Mouse (Mus musculus) ES-E14 (cell line): ENCODE data around the gene Pcsk7. TPM values are rescaled to one million over a fixed set of nuclear protein-coding genes. Genes with fewer than 3 reads are reported as not detected.

Source experiments
- DNase-seq: peaks from one replicate; pipeline ENCODE4 v3.0.0-alpha.2; 2013; ENCODE audit warnings: low read depth, low spot score
- H3K27ac ChIP-seq: 2 replicates; pipeline ENCODE4 v1.5.1; 2012; ENCODE audit warnings: low read depth, mild to moderate bottlenecking, low read length, moderate library complexity, mixed read lengths; ENCODE audit not compliant: poor library complexity, insufficient read depth, severe bottlenecking
- H3K36me3 ChIP-seq: 2 replicates; pipeline ENCODE4 v1.6.1; 2012; ENCODE audit warnings: mild to moderate bottlenecking, low read length, moderate library complexity, mixed read lengths; ENCODE audit not compliant: control insufficient read depth, poor library complexity, insufficient read depth, severe bottlenecking
- H3K4me1 ChIP-seq, 2 experiments: fragments of 150-350 bp in 1 of 2; sonication (generic) in 1 of 2; 2 replicates each; pipeline ENCODE4 v1.6.1; 2012; ENCODE audit warnings: low read length in 2 of 2, mild to moderate bottlenecking in 1 of 2, mixed read lengths in 1 of 2; ENCODE audit not compliant: control insufficient read depth in 2 of 2, insufficient read depth in 2 of 2, poor library complexity in 1 of 2
- H3K4me3 ChIP-seq, 2 experiments: fragments of 150-350 bp in 1 of 2; sonication (generic) in 1 of 2; 2 replicates each; pipeline ENCODE4 v1.5.1; 2012; ENCODE audit warnings: low read length in 2 of 2, low read depth in 1 of 2, mild to moderate bottlenecking in 1 of 2, mixed read lengths in 1 of 2; ENCODE audit not compliant: insufficient read depth in 1 of 2, poor library complexity in 1 of 2, severe bottlenecking in 1 of 2
- H3K9ac ChIP-seq: 2 replicates; pipeline ENCODE4 v1.6.1; 2012; ENCODE audit warnings: low read depth, mild to moderate bottlenecking, low read length, mixed read lengths; ENCODE audit not compliant: poor library complexity, insufficient read depth, severe bottlenecking
- H3K9me3 ChIP-seq: fragments of 150-350 bp; sonication (generic); 2 replicates; pipeline ENCODE4 v1.6.1; 2012; ENCODE audit warnings: low read depth, mild to moderate bottlenecking, low read length; ENCODE audit not compliant: control insufficient read depth, insufficient read depth
- CHD2 ChIP-seq: IDR thresholded peaks from 2 replicates; pipeline ENCODE4 v1.6.1; 2014; ENCODE audit warnings: mild to moderate bottlenecking, low read depth, low read length, inconsistent platforms
- HCFC1 ChIP-seq: IDR thresholded peaks from 2 replicates; pipeline ENCODE4 v1.6.1; 2012; ENCODE audit warnings: low read length, inconsistent platforms, borderline replicate concordance; ENCODE audit not compliant: insufficient read depth
- MAFK ChIP-seq: IDR thresholded peaks from 2 replicates; pipeline ENCODE4 v1.6.1; 2014; ENCODE audit warnings: mild to moderate bottlenecking, low read depth, low read length, inconsistent platforms; ENCODE audit not compliant: insufficient read depth
- ZC3H11A ChIP-seq: IDR thresholded peaks from 2 replicates; pipeline ENCODE4 v1.6.1; 2012; ENCODE audit warnings: low read depth, mild to moderate bottlenecking, inconsistent platforms, low read length, borderline replicate concordance
- ZNF384 ChIP-seq: IDR thresholded peaks from 2 replicates; pipeline ENCODE4 v1.6.1; 2012; ENCODE audit warnings: low read depth, low read length, inconsistent platforms
- in situ Hi-C, 2 experiments: fragments of 600-800 bp; cut with MboI; formaldehyde crosslinking; loops; one replicate each; pipeline ENCODE4 v1.15.1; 2025; ENCODE audit warnings: low sequenced_read_pairs in 2 of 2, inconsistent platforms in 1 of 2; ENCODE audit not compliant: unreplicated experiment in 2 of 2
- total RNA-seq: library from RNA; depleted of rRNA; stranded (reverse); fragments of 300-350 nt; gene quantifications from 2 replicates; pipeline ENCODE4 v1.2.3, GENCODE M21; 2012

Pcsk7 gene
- total RNA-seq, 1 experiment, result 21.3 TPM

DNA sequence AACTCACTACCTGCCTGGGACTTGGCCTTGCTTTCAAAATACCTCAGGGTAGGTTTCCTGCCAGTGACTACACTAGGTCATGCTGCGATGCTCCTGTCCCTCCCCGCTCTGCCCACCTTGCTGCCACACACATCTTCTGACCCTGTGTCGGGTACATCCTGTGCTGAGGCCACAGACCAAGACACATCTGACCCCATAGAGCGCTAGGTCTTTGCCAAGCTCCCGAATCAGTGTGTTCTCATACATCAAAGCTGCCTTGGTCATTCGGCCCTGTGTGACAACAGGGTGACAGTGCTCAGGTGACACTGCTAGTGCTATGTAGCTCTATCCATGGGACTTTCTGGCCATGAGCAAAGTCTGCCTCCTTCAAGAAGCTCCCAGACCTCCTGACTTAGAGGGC, 33.5 kb downstream of the Pcsk7 start:
- no peak overlapping the region for H3K27ac ChIP-seq
- H3K4me1 ChIP-seq, result peaks cover 1 to 28% of the 10 kb centered on the region in 2 experiments; a peak in 3 of 4 replicates
- H3K4me3 ChIP-seq, result no peak overlapping the region
- no peak overlapping the region for H3K9ac ChIP-seq
- in situ Hi-C loops, result no loop called here
- no peaks in the 10 kb centered on the region for H3K9me3 ChIP-seq
- H3K36me3 ChIP-seq, result peaks cover 34% of the 10 kb centered on the region
- DNase-seq, result no peak
- no peak for TF ChIP-seq CHD2
- no peak for TF ChIP-seq MAFK
- no peak for TF ChIP-seq ZC3H11A
- TF ChIP-seq HCFC1, result no peak
- no peak for TF ChIP-seq ZNF384

DNA sequence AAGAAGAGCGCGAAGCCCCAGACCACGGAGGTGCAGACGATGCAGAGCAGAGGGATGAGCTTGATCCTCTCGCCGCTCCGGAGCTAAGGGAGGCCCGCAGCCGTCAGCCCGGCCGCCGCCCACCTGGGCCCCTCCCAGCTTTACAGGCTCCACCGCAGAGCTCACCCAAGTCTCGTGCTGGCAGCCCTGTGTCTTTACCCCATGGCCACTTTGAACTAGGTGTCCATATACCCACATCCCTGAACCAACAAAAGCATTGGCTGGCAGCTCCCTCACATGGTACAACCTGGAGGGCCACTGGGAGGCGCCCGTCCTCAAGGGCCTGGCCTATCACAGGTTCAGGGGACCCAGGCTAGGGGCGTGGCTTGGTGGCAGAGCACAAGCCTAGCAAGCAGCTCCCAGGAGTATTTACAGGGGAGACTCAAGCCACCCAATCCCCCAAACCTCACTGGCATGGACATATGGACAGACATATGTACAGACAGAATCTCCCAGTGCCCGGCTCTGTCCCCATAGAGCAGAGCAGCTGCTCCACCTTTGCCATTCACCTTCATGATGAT, 35.1 kb downstream of the Pcsk7 start:
- Histone ChIP-seq H3K4me1 (peaks cover 0 to 22% of the 10 kb centered on the region in 2 experiments; a peak in 3 of 4 replicates), H3K27ac (no peak overlapping the region), H3K9ac (no peak overlapping the region), H3K4me3 (peak overlapping the region; percentile 29 to 34; a peak in 2 of 4 replicates), H3K9me3 (no peaks in the 10 kb centered on the region), H3K36me3 (peaks cover 46% of the 10 kb centered on the region)
- DNase-seq, result no peak
- TF ChIP-seq MAFK, result no peak
- TF ChIP-seq ZNF384, result no peak
- no peak for TF ChIP-seq CHD2
- no peak for TF ChIP-seq ZC3H11A
- no peak for TF ChIP-seq HCFC1
- in situ Hi-C loops, result no loop called here

DNA sequence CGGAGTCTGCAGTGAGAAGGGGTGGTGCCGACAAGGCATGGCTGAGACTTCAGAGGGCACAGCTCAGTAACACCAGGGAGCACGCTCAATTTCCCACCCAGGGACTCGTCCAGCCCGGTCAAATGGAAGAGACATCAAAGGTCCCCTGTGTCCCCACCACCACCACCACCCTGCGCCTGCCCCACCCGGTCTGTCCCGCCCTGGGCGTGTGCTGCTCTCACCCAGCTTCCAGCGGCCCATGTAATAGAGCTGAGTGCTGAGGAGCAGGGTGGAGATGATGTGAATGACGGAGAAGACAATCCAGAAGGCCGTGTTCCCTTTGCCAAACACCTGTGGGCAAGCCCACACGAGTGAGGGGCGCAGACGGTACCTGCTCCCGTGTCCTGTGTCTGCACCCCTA, 36.2 kb downstream of the Pcsk7 start:
- H3K9ac ChIP-seq, result 0 out of 2 replicates have a peak overlapping the region, but pooled peaks have one; percentile 6
- no peak for DNase-seq
- peaks cover 46% of the 10 kb centered on the region for H3K36me3 ChIP-seq
- in situ Hi-C loops, result no loop called here
- no peaks in the 10 kb centered on the region for H3K9me3 ChIP-seq
- H3K4me3 ChIP-seq, result no peak overlapping the region
- H3K4me1 ChIP-seq, result peaks cover 0 to 18% of the 10 kb centered on the region in 2 experiments; a peak in 3 of 4 replicates
- no peak for TF ChIP-seq MAFK
- H3K27ac ChIP-seq, result no peak overlapping the region

DNA sequence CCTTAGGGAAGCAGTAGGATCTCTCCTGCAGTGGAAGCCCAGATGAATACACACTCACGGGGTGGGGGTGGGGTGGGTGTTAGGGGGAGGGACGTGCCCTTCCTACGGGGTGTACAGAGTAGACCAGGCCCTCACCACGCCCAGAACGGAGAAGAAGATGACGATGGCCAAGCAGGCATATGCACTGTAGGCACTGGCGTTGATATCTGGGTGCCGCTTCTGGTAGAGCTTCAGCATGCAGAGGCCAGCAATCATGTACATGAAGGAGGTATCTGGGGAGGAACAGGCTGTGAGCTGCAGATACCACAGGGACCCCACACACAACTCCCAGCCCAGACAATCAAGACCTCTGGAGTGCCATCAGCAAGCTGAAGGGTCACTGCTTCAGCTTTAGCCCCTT, 36.6 kb downstream of the Pcsk7 start:
- Histone ChIP-seq H3K9ac (no peak overlapping the region), H3K36me3 (peaks cover 46% of the 10 kb centered on the region), H3K4me3 (no peak overlapping the region), H3K4me1 (peaks cover 0 to 18% of the 10 kb centered on the region in 2 experiments; a peak in 3 of 4 replicates), H3K9me3 (no peaks in the 10 kb centered on the region), H3K27ac (no peak overlapping the region)
- in situ Hi-C loops, result no loop called here
- DNase-seq, result no peak
- TF ChIP-seq ZNF384 (no peak), HCFC1 (no peak), ZC3H11A (no peak), CHD2 (no peak), MAFK (no peak)
